Mouse (Mus musculus): ENCODE data around the gene Gm17018. TPM values are rescaled to one million over a fixed set of nuclear protein-coding genes. Genes with fewer than 3 reads are reported as not detected.

Gm17018 gene
- polyA plus RNA-seq, 1 experiment from 2014 or later = 34.7 TPM

GRCm38 (mm10) chr19:45578976-45579375 lies 18.6 kb downstream of the Gm17018 start:
- Histone ChIP-seq H3K27ac (ENCODE audit: low read depth, low read length) (no peak overlapping the region), H3K9me3 (ENCODE audit: control insufficient read depth, low read length) (no peaks in the 10 kb centered on the region; the same call in 1 of the 2 replicates), H3K36me3 (ENCODE audit: control insufficient read depth, insufficient read depth, low read length) (peaks cover 15% of the 10 kb centered on the region; the same call in 1 of the 2 replicates), H3K4me3 (ENCODE audit: low read depth, low read length) (no peak overlapping the region), H3K4me1 (replicated peaks; ENCODE audit: control insufficient read depth, insufficient read depth, low read length) (peaks cover 37% of the 10 kb centered on the region), H3K27me3 (replicated peaks; ENCODE audit: control insufficient read depth, insufficient read depth, low read length) (no peaks in the 10 kb centered on the region), H3K4me2 (no peak overlapping the region), H3K9ac (ENCODE audit: low read depth, low read length) (no peak overlapping the region)
- ATAC-seq (replicated peaks; ENCODE audit: low FRiP score) = no peak
- DNase-seq (ENCODE audit: low spot score) = no peak
- WGBS = 90% methylated on average over 12 of the region's 12 CpGs

DNA sequence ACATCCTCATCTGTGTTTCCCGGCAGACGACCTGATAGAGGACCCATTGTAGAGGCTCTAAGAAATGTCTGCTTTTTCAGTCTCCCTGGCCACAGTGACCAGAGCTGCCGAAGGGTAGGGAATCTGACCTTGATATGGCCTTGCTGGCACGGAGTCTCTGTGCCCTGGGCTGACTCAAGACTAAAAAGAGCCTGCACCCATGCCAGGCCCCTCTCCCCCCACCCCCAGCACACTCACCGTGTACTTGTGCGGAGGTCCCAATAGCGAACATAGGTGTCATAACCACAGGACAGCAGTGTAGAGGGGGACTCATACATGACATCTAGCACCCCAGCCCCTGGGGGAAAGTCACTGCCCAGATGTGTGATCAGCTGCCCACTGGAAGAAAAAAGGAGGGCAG lies 19.0 kb downstream of the Gm17018 start:
- peaks cover 33% of the 10 kb centered on the region for H3K4me1 ChIP-seq (replicated peaks; ENCODE audit: control insufficient read depth, insufficient read depth, low read length)
- no peaks in the 10 kb centered on the region for H3K27me3 ChIP-seq (replicated peaks; ENCODE audit: control insufficient read depth, insufficient read depth, low read length)
- H3K27ac ChIP-seq (ENCODE audit: low read depth, low read length) = no peak overlapping the region
- no peak overlapping the region for H3K9ac ChIP-seq (ENCODE audit: low read depth, low read length)
- H3K36me3 ChIP-seq (ENCODE audit: control insufficient read depth, insufficient read depth, low read length) = peaks cover 15% of the 10 kb centered on the region; the same call in 1 of the 2 replicates
- no peak overlapping the region for H3K4me2 ChIP-seq
- DNase-seq (ENCODE audit: low spot score) (no peak), ATAC-seq (replicated peaks; ENCODE audit: low FRiP score) (no peak)
- H3K9me3 ChIP-seq (ENCODE audit: control insufficient read depth, low read length) = no peaks in the 10 kb centered on the region; the same call in 1 of the 2 replicates
- H3K4me3 ChIP-seq (ENCODE audit: low read depth, low read length) = no peak overlapping the region
- 84% methylated on average over 7 of the region's 7 CpGs for WGBS

GRCm38 (mm10) chr19:45580235-45580634 lies 19.8 kb downstream of the Gm17018 start:
- H3K4me2 ChIP-seq = no peak overlapping the region
- H3K4me3 ChIP-seq (ENCODE audit: low read depth, low read length) = no peak overlapping the region
- no peaks in the 10 kb centered on the region; the same call in 1 of the 2 replicates for H3K9me3 ChIP-seq (ENCODE audit: control insufficient read depth, low read length)
- H3K9ac ChIP-seq (ENCODE audit: low read depth, low read length) = no peak overlapping the region
- H3K27me3 ChIP-seq (replicated peaks; ENCODE audit: control insufficient read depth, insufficient read depth, low read length) = no peaks in the 10 kb centered on the region
- DNase-seq (ENCODE audit: low spot score) (no peak), ATAC-seq (replicated peaks; ENCODE audit: low FRiP score) (no peak)
- H3K27ac ChIP-seq (ENCODE audit: low read depth, low read length) = no peak overlapping the region
- peaks cover 15% of the 10 kb centered on the region; the same call in 1 of the 2 replicates for H3K36me3 ChIP-seq (ENCODE audit: control insufficient read depth, insufficient read depth, low read length)
- 88% methylated on average over 12 of the region's 12 CpGs for WGBS
- H3K4me1 ChIP-seq (replicated peaks; ENCODE audit: control insufficient read depth, insufficient read depth, low read length) = peaks cover 25% of the 10 kb centered on the region

DNA sequence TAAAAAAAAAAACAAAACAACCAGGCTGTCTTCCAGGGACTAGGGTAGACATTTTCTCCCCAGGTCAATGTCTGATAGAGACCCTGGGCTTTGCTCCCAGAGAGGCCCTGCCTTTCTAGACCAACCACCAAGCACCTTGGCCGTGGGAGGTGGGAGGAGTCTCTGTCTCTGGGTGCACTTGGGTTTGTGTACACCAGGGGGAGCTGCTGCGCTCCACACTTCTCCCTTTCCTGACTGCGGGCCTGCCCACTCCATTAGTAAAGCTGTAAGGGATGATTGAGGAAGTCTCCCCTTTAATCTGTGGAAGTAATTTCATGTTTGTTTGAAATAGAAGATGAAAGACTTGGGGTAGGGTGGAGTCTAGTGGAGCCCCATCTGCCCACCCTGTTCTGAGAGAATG lies 20.8 kb downstream of the Gm17018 start:
- ATAC-seq (replicated peaks; ENCODE audit: low FRiP score) = peak; percentile 50

DNA sequence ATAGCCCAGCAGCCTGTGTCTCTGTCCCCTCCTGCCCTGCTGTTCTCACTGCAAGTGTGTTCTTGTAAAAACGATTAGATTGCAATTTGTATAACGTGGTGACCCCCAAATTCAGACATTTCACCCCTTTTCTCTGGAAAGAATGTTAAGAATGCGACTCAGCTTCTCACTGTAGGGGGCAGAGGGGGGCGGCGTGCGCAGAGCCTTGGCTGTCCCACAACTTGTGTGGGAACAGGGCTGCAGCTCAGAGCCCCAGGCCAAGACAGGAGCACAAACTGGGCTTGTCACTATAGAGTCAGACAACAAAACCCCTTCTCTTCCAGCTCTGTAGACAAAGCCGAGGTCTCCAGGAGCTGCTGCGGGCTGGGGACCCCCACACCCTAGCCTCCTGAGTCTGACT lies 21.7 kb downstream of the Gm17018 start:
- no peak overlapping the region for H3K27ac ChIP-seq (ENCODE audit: low read depth, low read length)
- peaks cover 8% of the 10 kb centered on the region; the same call in 1 of the 2 replicates for H3K4me1 ChIP-seq (replicated peaks; ENCODE audit: control insufficient read depth, insufficient read depth, low read length)
- no peak for DNase-seq (ENCODE audit: low spot score)
- H3K36me3 ChIP-seq (ENCODE audit: control insufficient read depth, insufficient read depth, low read length) = peaks cover 14% of the 10 kb centered on the region; the same call in 1 of the 2 replicates
- H3K27me3 ChIP-seq (replicated peaks; ENCODE audit: control insufficient read depth, insufficient read depth, low read length) = no peaks in the 10 kb centered on the region
- H3K9ac ChIP-seq (ENCODE audit: low read depth, low read length) = no peak overlapping the region
- H3K9me3 ChIP-seq (ENCODE audit: control insufficient read depth, low read length) = no peaks in the 10 kb centered on the region; the same call in 1 of the 2 replicates
- no peak for ATAC-seq (replicated peaks; ENCODE audit: low FRiP score)
- no peak overlapping the region for H3K4me3 ChIP-seq (ENCODE audit: low read depth, low read length)
- 55% methylated on average over 8 of the region's 8 CpGs for WGBS
- H3K4me2 ChIP-seq = no peak overlapping the region

More for the DNA sequence above, 20.8 kb downstream of the Gm17018 start:
- Histone ChIP-seq H3K27me3 (replicated peaks; ENCODE audit: control insufficient read depth, insufficient read depth, low read length) (no peaks in the 10 kb centered on the region), H3K4me1 (replicated peaks; ENCODE audit: control insufficient read depth, insufficient read depth, low read length) (peaks cover 14% of the 10 kb centered on the region), H3K27ac (ENCODE audit: low read depth, low read length) (no peak overlapping the region), H3K4me2 (no peak overlapping the region), H3K4me3 (ENCODE audit: low read depth, low read length) (no peak overlapping the region), H3K9me3 (ENCODE audit: control insufficient read depth, low read length) (no peaks in the 10 kb centered on the region; the same call in 1 of the 2 replicates), H3K9ac (ENCODE audit: low read depth, low read length) (no peak overlapping the region), H3K36me3 (ENCODE audit: control insufficient read depth, insufficient read depth, low read length) (peaks cover 15% of the 10 kb centered on the region; the same call in 1 of the 2 replicates)
- peak; percentile 64 for DNase-seq (ENCODE audit: low spot score)
- 34% methylated on average over 3 of the region's 3 CpGs for WGBS

DNA sequence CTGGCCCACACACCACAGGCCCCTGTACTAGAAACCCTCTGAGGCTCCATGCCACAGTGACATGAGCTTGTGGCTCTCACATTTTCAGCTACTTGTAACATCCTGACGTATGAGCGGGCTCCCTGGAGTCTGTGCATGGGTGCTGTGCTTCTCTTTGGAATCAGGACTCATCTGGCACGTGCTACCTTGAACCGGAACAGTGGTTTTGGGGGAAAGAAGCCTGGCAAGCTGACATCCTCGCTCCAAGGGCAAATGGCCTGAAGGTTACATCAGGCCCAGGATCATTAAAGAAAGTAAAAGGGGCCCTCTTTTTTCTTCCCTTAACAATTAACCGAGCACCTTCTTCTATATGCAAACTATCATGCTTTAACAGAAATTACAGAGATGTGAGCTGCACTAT lies 22.7 kb downstream of the Gm17018 start:
- Histone ChIP-seq H3K4me1 (replicated peaks; ENCODE audit: control insufficient read depth, insufficient read depth, low read length) (0 out of 2 replicates have a peak, but pooled peaks cover 5% of the 10 kb centered on the region), H3K9me3 (ENCODE audit: control insufficient read depth, low read length) (no peaks in the 10 kb centered on the region; the same call in 1 of the 2 replicates), H3K4me2 (no peak overlapping the region), H3K27me3 (replicated peaks; ENCODE audit: control insufficient read depth, insufficient read depth, low read length) (no peaks in the 10 kb centered on the region), H3K27ac (ENCODE audit: low read depth, low read length) (no peak overlapping the region), H3K36me3 (ENCODE audit: control insufficient read depth, insufficient read depth, low read length) (peaks cover 6% of the 10 kb centered on the region; the same call in 1 of the 2 replicates), H3K4me3 (ENCODE audit: low read depth, low read length) (no peak overlapping the region), H3K9ac (ENCODE audit: low read depth, low read length) (no peak overlapping the region)
- no peak for ATAC-seq (replicated peaks; ENCODE audit: low FRiP score)
- no peak for DNase-seq (ENCODE audit: low spot score)
- 85% methylated on average over 6 of the region's 6 CpGs for WGBS

GRCm38 (mm10) chr19:45584856-45585620 lies 24.6 kb downstream of the Gm17018 start:
- Histone ChIP-seq H3K9ac (ENCODE audit: low read depth, low read length) (no peak overlapping the region), H3K27me3 (replicated peaks; ENCODE audit: control insufficient read depth, insufficient read depth, low read length) (no peaks in the 10 kb centered on the region), H3K4me3 (ENCODE audit: low read depth, low read length) (no peak overlapping the region), H3K27ac (ENCODE audit: low read depth, low read length) (no peak overlapping the region), H3K9me3 (ENCODE audit: control insufficient read depth, low read length) (no peaks in the 10 kb centered on the region; the same call in 1 of the 2 replicates), H3K4me1 (replicated peaks; ENCODE audit: control insufficient read depth, insufficient read depth, low read length) (0 out of 2 replicates have a peak, but pooled peaks cover 5% of the 10 kb centered on the region), H3K36me3 (ENCODE audit: control insufficient read depth, insufficient read depth, low read length) (no peaks in the 10 kb centered on the region), H3K4me2 (no peak overlapping the region)
- whole genome bisulfite sequencing = 70% methylated on average over 9 of the region's 9 CpGs
- DNase-seq (ENCODE audit: low spot score) (no peak), ATAC-seq (replicated peaks; ENCODE audit: low FRiP score) (no peak)

DNA sequence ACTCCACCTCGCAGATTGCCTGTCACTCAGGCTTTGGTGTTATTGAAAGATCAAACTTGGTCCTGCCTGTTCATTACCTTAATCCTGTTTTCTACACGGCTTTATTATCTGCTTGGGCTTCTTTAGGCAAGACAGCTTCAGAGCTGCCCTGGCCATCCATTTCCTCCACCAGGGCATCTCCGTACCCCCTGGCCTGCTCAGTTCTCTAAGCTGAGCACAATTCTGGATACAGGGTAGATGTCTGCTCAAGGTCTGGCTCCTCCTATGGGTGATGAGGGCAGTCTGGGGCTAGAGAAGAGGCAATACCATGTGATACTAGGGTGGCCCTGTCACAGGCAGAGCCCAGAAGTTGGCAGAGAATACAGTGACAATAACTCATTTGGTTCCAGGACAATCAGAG lies 26.4 kb downstream of the Gm17018 start:
- Histone ChIP-seq H3K27ac (ENCODE audit: low read depth, low read length) (no peak overlapping the region), H3K36me3 (ENCODE audit: control insufficient read depth, insufficient read depth, low read length) (no peaks in the 10 kb centered on the region), H3K27me3 (replicated peaks; ENCODE audit: control insufficient read depth, insufficient read depth, low read length) (no peaks in the 10 kb centered on the region), H3K4me2 (no peak overlapping the region), H3K9ac (ENCODE audit: low read depth, low read length) (no peak overlapping the region), H3K4me3 (ENCODE audit: low read depth, low read length) (no peak overlapping the region), H3K4me1 (replicated peaks; ENCODE audit: control insufficient read depth, insufficient read depth, low read length) (0 out of 2 replicates have a peak, but pooled peaks cover 5% of the 10 kb centered on the region), H3K9me3 (ENCODE audit: control insufficient read depth, low read length) (no peaks in the 10 kb centered on the region)
- DNase-seq (ENCODE audit: low spot score) (no peak), ATAC-seq (replicated peaks; ENCODE audit: low FRiP score) (no peak)
- whole genome bisulfite sequencing = 84% methylated on average over 3 of the region's 3 CpGs
